Comparison of ENCODE assay signal across 20 mouse cellular contexts in the genomic region with DNA sequence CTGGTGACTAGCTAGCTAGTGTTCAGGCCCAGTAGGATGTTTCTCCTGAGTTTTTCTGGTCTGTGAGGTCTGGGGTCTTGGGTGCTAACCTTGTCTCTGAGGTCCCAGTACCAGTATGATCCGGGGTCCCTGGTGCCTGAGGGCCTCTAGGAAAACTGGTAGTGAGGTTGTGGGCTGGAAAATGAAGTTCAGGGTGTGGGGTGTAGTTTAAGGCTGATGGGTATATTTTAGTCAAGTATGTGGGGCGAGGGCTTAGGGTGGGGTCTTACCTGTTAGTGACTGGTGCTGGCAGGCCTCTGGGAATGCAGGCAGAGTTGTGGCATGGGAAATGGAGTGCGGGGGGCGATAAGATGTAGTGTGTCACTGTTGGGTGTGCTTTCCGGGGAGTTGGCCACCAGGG.
"Had no signal": no experiment of that assay in that cellular context is flagged by ENCODE, and none has a peak within 500 bp of the region (broad histone marks: within the 10 kb centered on the region; RNA-seq: fewer than 3 reads in every experiment).

No protein-coding gene starts in this region.

- H3K36me3 ChIP-seq: midbrain, embryonic 10.5 days; midbrain, embryonic 12.5 days; neural tube, embryonic 13.5 days; neural tube, embryonic 15.5 days had no signal

- H3K4me2 ChIP-seq: lung, embryonic 14.5 days; midbrain, embryonic 12.5 days; neural tube, embryonic 13.5 days; neural tube, embryonic 15.5 days had no signal

- H3K27me3 ChIP-seq: midbrain, embryonic 12.5 days; neural tube, embryonic 13.5 days; neural tube, embryonic 15.5 days had no signal

- H3K9ac ChIP-seq: liver, embryonic 14.5 days; lung, embryonic 14.5 days; midbrain, embryonic 12.5 days; neural tube, embryonic 13.5 days; neural tube, embryonic 15.5 days had no signal

- DNase-seq: lung, adult 18-20 months; lung, embryonic 14.5 days; lung, postnatal 10 days; lung, postnatal 4 days; midbrain, embryonic 14.5 days; retina, postnatal 1 day; right cerebral cortex, adult 18-20 months; right cerebral cortex, postnatal 25 days; right cerebral cortex, postnatal 4 days; spleen, adult 18-20 months; thymus, adult 18-20 months; thymus, postnatal 14 days; thymus, postnatal 36 days had no signal

- H3K9me3 ChIP-seq: midbrain, embryonic 10.5 days; neural tube, embryonic 13.5 days; neural tube, embryonic 15.5 days had no signal

- H3K4me3 ChIP-seq: midbrain, embryonic 10.5 days; midbrain, embryonic 12.5 days; myocyte; neural tube, embryonic 13.5 days; neural tube, embryonic 15.5 days had no signal

- H3K4me1 ChIP-seq: midbrain, embryonic 10.5 days; midbrain, embryonic 12.5 days; neural tube, embryonic 13.5 days had no signal

- H3K27ac ChIP-seq: liver, embryonic 14.5 days; midbrain, embryonic 10.5 days; midbrain, embryonic 12.5 days; neural tube, embryonic 13.5 days; neural tube, embryonic 15.5 days had no signal

- ATAC-seq: midbrain, embryonic 16.5 days had no signal
